Mouse (Mus musculus): ENCODE data around the gene Otub1. TPM values are rescaled to one million over a fixed set of nuclear protein-coding genes. Genes with fewer than 3 reads are reported as not detected.

The Otub1 gene
- total RNA-seq, 1 experiment = 117 TPM

GRCm38 (mm10) chr19:7176041-7176696 lies 29.9 kb downstream of the Otub1 start:
- no peak for TF ChIP-seq ZNF384 (IDR thresholded peaks at IDR 0.05; ENCODE audit: low read depth, low read length)
- H3K4me1 ChIP-seq (ENCODE audit: control insufficient read depth in 2 of 2, insufficient read depth in 2 of 2, low read length in 2 of 2, poor library complexity in 1 of 2) = peaks cover 2 to 30% of the 10 kb centered on the region in 2 experiments; a peak in 3 of 4 replicates
- DNase-seq (ENCODE audit: low read depth, low spot score) = no peak
- H3K36me3 ChIP-seq (ENCODE audit: control insufficient read depth, insufficient read depth, low read length, poor library complexity, severe bottlenecking) = no peaks in the 10 kb centered on the region
- H3K9ac ChIP-seq (ENCODE audit: insufficient read depth, low read depth, low read length, poor library complexity, severe bottlenecking) = no peak overlapping the region
- in situ Hi-C loops (cut with MboI; ENCODE audit: low sequenced_read_pairs in 2 of 2, unreplicated experiment in 2 of 2) = no loop called here
- H3K4me3 ChIP-seq (ENCODE audit: insufficient read depth in 1 of 2, low read depth in 1 of 2, low read length in 2 of 2, poor library complexity in 1 of 2, severe bottlenecking in 1 of 2) = no peak overlapping the region
- H3K9me3 ChIP-seq (ENCODE audit: control insufficient read depth, insufficient read depth, low read depth, low read length) = no peaks in the 10 kb centered on the region
- no peak overlapping the region for H3K27ac ChIP-seq (ENCODE audit: insufficient read depth, low read depth, low read length, poor library complexity, severe bottlenecking)

GRCm38 (mm10) chr19:7172051-7172866 lies 33.9 kb downstream of the Otub1 start:
- H3K36me3 ChIP-seq (ENCODE audit: control insufficient read depth, insufficient read depth, low read length, poor library complexity, severe bottlenecking) = no peaks in the 10 kb centered on the region
- H3K9ac ChIP-seq (ENCODE audit: insufficient read depth, low read depth, low read length, poor library complexity, severe bottlenecking) = no peak overlapping the region
- in situ Hi-C loops (cut with MboI; ENCODE audit: low sequenced_read_pairs in 2 of 2, unreplicated experiment in 2 of 2) = no loop called here
- TF ChIP-seq CHD2 (IDR thresholded peaks at IDR 0.05; ENCODE audit: low read depth, low read length) (no peak), ZNF384 (IDR thresholded peaks at IDR 0.05; ENCODE audit: low read depth, low read length) (no peak), MAFK (IDR thresholded peaks at IDR 0.05; ENCODE audit: insufficient read depth, low read depth, low read length) (no peak), HCFC1 (IDR thresholded peaks at IDR 0.05; ENCODE audit: borderline replicate concordance, insufficient read depth, low read length) (no peak), ZC3H11A (IDR thresholded peaks at IDR 0.05; ENCODE audit: borderline replicate concordance, low read depth, low read length) (no peak)
- no peak for DNase-seq (ENCODE audit: low read depth, low spot score)
- no peak overlapping the region for H3K4me3 ChIP-seq (ENCODE audit: insufficient read depth in 1 of 2, low read depth in 1 of 2, low read length in 2 of 2, poor library complexity in 1 of 2, severe bottlenecking in 1 of 2)
- peaks cover 3 to 31% of the 10 kb centered on the region in 2 experiments; a peak in 3 of 4 replicates for H3K4me1 ChIP-seq (ENCODE audit: control insufficient read depth in 2 of 2, insufficient read depth in 2 of 2, low read length in 2 of 2, poor library complexity in 1 of 2)
- H3K9me3 ChIP-seq (ENCODE audit: control insufficient read depth, insufficient read depth, low read depth, low read length) = no peaks in the 10 kb centered on the region
- no peak overlapping the region for H3K27ac ChIP-seq (ENCODE audit: insufficient read depth, low read depth, low read length, poor library complexity, severe bottlenecking)

DNA sequence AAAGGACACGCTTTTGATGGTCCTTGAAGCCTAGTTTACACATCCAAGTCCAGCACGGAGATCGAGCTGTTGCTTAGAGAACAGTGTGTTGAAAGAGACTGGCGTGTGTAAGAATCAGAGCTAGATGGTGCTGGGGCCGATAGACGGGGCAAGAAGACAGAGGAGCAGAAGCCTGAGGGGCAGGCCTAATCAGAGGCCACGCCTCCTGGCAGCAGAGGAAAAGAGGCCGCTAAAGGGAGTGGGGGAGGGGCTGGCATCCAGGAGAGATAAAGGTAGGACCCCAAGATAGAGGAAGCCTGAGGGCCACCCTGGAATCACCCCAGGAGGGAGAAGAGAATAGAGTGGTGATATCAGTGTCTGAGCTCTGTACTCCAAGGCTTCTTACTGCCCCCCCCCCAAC lies 34.7 kb downstream of the Otub1 start:
- Histone ChIP-seq H3K9ac (ENCODE audit: insufficient read depth, low read depth, low read length, poor library complexity, severe bottlenecking) (no peak overlapping the region), H3K4me1 (ENCODE audit: control insufficient read depth in 2 of 2, insufficient read depth in 2 of 2, low read length in 2 of 2, poor library complexity in 1 of 2) (peaks cover 3 to 31% of the 10 kb centered on the region in 2 experiments; a peak in 3 of 4 replicates), H3K36me3 (ENCODE audit: control insufficient read depth, insufficient read depth, low read length, poor library complexity, severe bottlenecking) (no peaks in the 10 kb centered on the region), H3K4me3 (ENCODE audit: insufficient read depth in 1 of 2, low read depth in 1 of 2, low read length in 2 of 2, poor library complexity in 1 of 2, severe bottlenecking in 1 of 2) (no peak overlapping the region), H3K9me3 (ENCODE audit: control insufficient read depth, insufficient read depth, low read depth, low read length) (no peaks in the 10 kb centered on the region), H3K27ac (ENCODE audit: insufficient read depth, low read depth, low read length, poor library complexity, severe bottlenecking) (no peak overlapping the region)
- TF ChIP-seq CHD2 (IDR thresholded peaks at IDR 0.05; ENCODE audit: low read depth, low read length) (no peak), ZNF384 (IDR thresholded peaks at IDR 0.05; ENCODE audit: low read depth, low read length) (no peak), MAFK (IDR thresholded peaks at IDR 0.05; ENCODE audit: insufficient read depth, low read depth, low read length) (no peak), HCFC1 (IDR thresholded peaks at IDR 0.05; ENCODE audit: borderline replicate concordance, insufficient read depth, low read length) (no peak), ZC3H11A (IDR thresholded peaks at IDR 0.05; ENCODE audit: borderline replicate concordance, low read depth, low read length) (no peak)
- no peak for DNase-seq (ENCODE audit: low read depth, low spot score)
- in situ Hi-C loops (cut with MboI; ENCODE audit: low sequenced_read_pairs in 2 of 2, unreplicated experiment in 2 of 2) = no loop called here

GRCm38 (mm10) chr19:7170916-7171315 lies 35.2 kb downstream of the Otub1 start:
- Histone ChIP-seq H3K9me3 (ENCODE audit: control insufficient read depth, insufficient read depth, low read depth, low read length) (no peaks in the 10 kb centered on the region), H3K9ac (ENCODE audit: insufficient read depth, low read depth, low read length, poor library complexity, severe bottlenecking) (no peak overlapping the region), H3K4me1 (ENCODE audit: control insufficient read depth in 2 of 2, insufficient read depth in 2 of 2, low read length in 2 of 2, poor library complexity in 1 of 2) (peaks cover 3 to 30% of the 10 kb centered on the region in 2 experiments; a peak in 3 of 4 replicates), H3K36me3 (ENCODE audit: control insufficient read depth, insufficient read depth, low read length, poor library complexity, severe bottlenecking) (no peaks in the 10 kb centered on the region), H3K27ac (ENCODE audit: insufficient read depth, low read depth, low read length, poor library complexity, severe bottlenecking) (no peak overlapping the region), H3K4me3 (ENCODE audit: insufficient read depth in 1 of 2, low read depth in 1 of 2, low read length in 2 of 2, poor library complexity in 1 of 2, severe bottlenecking in 1 of 2) (no peak overlapping the region)
- DNase-seq (ENCODE audit: low read depth, low spot score) = no peak
- in situ Hi-C loops (cut with MboI; ENCODE audit: low sequenced_read_pairs in 2 of 2, unreplicated experiment in 2 of 2) = no loop called here
- no peak for TF ChIP-seq MAFK (IDR thresholded peaks at IDR 0.05; ENCODE audit: insufficient read depth, low read depth, low read length)
- TF ChIP-seq HCFC1 (IDR thresholded peaks at IDR 0.05; ENCODE audit: borderline replicate concordance, insufficient read depth, low read length) = no peak
- no peak for TF ChIP-seq ZNF384 (IDR thresholded peaks at IDR 0.05; ENCODE audit: low read depth, low read length)
- no peak for TF ChIP-seq ZC3H11A (IDR thresholded peaks at IDR 0.05; ENCODE audit: borderline replicate concordance, low read depth, low read length)
- TF ChIP-seq CHD2 (IDR thresholded peaks at IDR 0.05; ENCODE audit: low read depth, low read length) = no peak
